Mouse (Mus musculus): ENCODE results near the gene Erc2.

GRCm38 (mm10) chr14:27672761-27673160, 50.5 kb downstream of the Erc2 start:
- TF ChIP-seq CTCF (IDR thresholded peaks at IDR 0.05; ENCODE audit: low read depth) (no peak), EP300 (IDR thresholded peaks at IDR 0.05; ENCODE audit: low read depth) (no peak)
